Mouse (Mus musculus) naive thymus-derived CD4-positive, alpha-beta T cell, adult 2 months (primary cell): Measurements from ENCODE around the gene 9930021J03Rik.

Source experiments
- DNase-seq: peaks from one replicate; pipeline ENCODE4 v3.0.0-alpha.2; 2011; ENCODE audit warnings: low read depth

9930021J03Rik gene

GRCm38 (mm10) chr19:29805917-29806785, at the start of gene 9930021J03Rik:
9930021J03Rik (minus strand) TSS chr19:29805989.
- DNase-seq: peak; percentile 99

- no peak for DNase-seq
Observed at GRCm38 (mm10) chr19:29853711-29854110, 47.9 kb upstream of the 9930021J03Rik start.

- no peak for DNase-seq
Observed at GRCm38 (mm10) chr19:29851036-29851690, 45.4 kb upstream of the 9930021J03Rik start.

- DNase-seq: no peak
Observed at GRCm38 (mm10) chr19:29849924-29850551, 44.2 kb upstream of the 9930021J03Rik start.

- no peak for DNase-seq
Observed at GRCm38 (mm10) chr19:29844036-29844661, 38.4 kb upstream of the 9930021J03Rik start.

- no peak for DNase-seq
Observed at GRCm38 (mm10) chr19:29843641-29844035, 37.8 kb upstream of the 9930021J03Rik start.

- no peak for DNase-seq
Observed at GRCm38 (mm10) chr19:29842973-29843372, 37.2 kb upstream of the 9930021J03Rik start.

- no peak for DNase-seq
Observed at GRCm38 (mm10) chr19:29840642-29841041, 34.9 kb upstream of the 9930021J03Rik start.

GRCm38 (mm10) chr19:29838636-29839135, 32.9 kb upstream of the 9930021J03Rik start:
- DNase-seq: no peak

- no peak for DNase-seq
Observed at GRCm38 (mm10) chr19:29838171-29838570, 32.4 kb upstream of the 9930021J03Rik start.

- no peak for DNase-seq
Observed at GRCm38 (mm10) chr19:29835364-29836034, 29.7 kb upstream of the 9930021J03Rik start.

GRCm38 (mm10) chr19:29830911-29831310, 25.1 kb upstream of the 9930021J03Rik start:
- no peak for DNase-seq

- no peak for DNase-seq
Observed at GRCm38 (mm10) chr19:29828558-29828957, 22.8 kb upstream of the 9930021J03Rik start.

GRCm38 (mm10) chr19:29826686-29827085, 20.9 kb upstream of the 9930021J03Rik start:
- DNase-seq: no peak

- DNase-seq: no peak
Observed at GRCm38 (mm10) chr19:29825003-29825402, 19.2 kb upstream of the 9930021J03Rik start.

- DNase-seq: peak; percentile 51
Observed at GRCm38 (mm10) chr19:29824034-29824700, 18.4 kb upstream of the 9930021J03Rik start.

- no peak for DNase-seq
Observed at GRCm38 (mm10) chr19:29823456-29824010, 17.7 kb upstream of the 9930021J03Rik start.

- peak; percentile 84 for DNase-seq
Observed at GRCm38 (mm10) chr19:29820966-29821365, 15.2 kb upstream of the 9930021J03Rik start.

- peak; percentile 90 for DNase-seq
Observed at GRCm38 (mm10) chr19:29812581-29813460, 7.0 kb upstream of the 9930021J03Rik start, which contains the start of gene Ranbp6. Ranbp6 (minus strand) TSS chr19:29812974.
